Mouse (Mus musculus): Measurements from ENCODE around the gene Fezf2.

GRCm38 (mm10) chr14:12300275-12300674 is 47.7 kb downstream of the Fezf2 start:
- TF ChIP-seq POLR2A (IDR thresholded peaks at IDR 0.05; ENCODE audit: borderline replicate concordance, extremely low read depth, insufficient read depth, insufficient read length, poor library complexity, severe bottlenecking) (no peak), CTCF (IDR thresholded peaks at IDR 0.05; ENCODE audit: borderline replicate concordance, extremely low read depth, insufficient read depth, insufficient read length) (no peak)
